Mouse (Mus musculus): Measurements from ENCODE around the gene Dchs2.

- TF ChIP-seq MAX (IDR thresholded peaks at IDR 0.05; ENCODE audit: low read length) (no peak), UBTF (IDR thresholded peaks at IDR 0.05; ENCODE audit: low read depth, low read length) (no peak), POLR2A (IDR thresholded peaks at IDR 0.05; ENCODE audit: low read depth, low read length) (no peak), CTCF (conservative IDR thresholded peaks at IDR 0.05 in 1 of 2, IDR thresholded peaks at IDR 0.05 in 1 of 2; ENCODE audit: low read depth in 2 of 2, low read length in 2 of 2) (no peak), MXI1 (IDR thresholded peaks at IDR 0.05; ENCODE audit: low read depth, low read length) (no peak), ZKSCAN1 (IDR thresholded peaks at IDR 0.05; ENCODE audit: borderline replicate concordance, low read depth, low read length) (no peak)
Measured at GRCm38 (mm10) chr3:83368500-83369068, 240.8 kb downstream of the Dchs2 start.

Data from CH12.LX (cell line).